Mouse (Mus musculus): ENCODE results near the gene 0610010K14Rik.
A peak's percentile ranks its signal among the peaks of the same experiment; 100 is the strongest.

Gene 0610010K14Rik

GRCm38 (mm10) chr11:70216103-70216502 lies 21.6 kb downstream of the 0610010K14Rik start:
- DNase-seq (ENCODE audit: low read depth, low spot score) = no peak

- DNase-seq (ENCODE audit: low read depth, low spot score) = no peak
Observed at GRCm38 (mm10) chr11:70215301-70215700, 22.4 kb downstream of the 0610010K14Rik start.

GRCm38 (mm10) chr11:70214856-70215209 lies 22.9 kb downstream of the 0610010K14Rik start:
- no peak for DNase-seq (ENCODE audit: low read depth, low spot score)

GRCm38 (mm10) chr11:70214191-70214855 lies 23.4 kb downstream of the 0610010K14Rik start:
- DNase-seq (ENCODE audit: low read depth, low spot score) = no peak

- no peak for DNase-seq (ENCODE audit: low read depth, low spot score)
Observed at GRCm38 (mm10) chr11:70213736-70214135, 24.0 kb downstream of the 0610010K14Rik start.

- DNase-seq (ENCODE audit: low read depth, low spot score) = no peak
Observed at GRCm38 (mm10) chr11:70212896-70213295, 24.8 kb downstream of the 0610010K14Rik start.

GRCm38 (mm10) chr11:70212423-70212822 lies 25.3 kb downstream of the 0610010K14Rik start, which contains the start of gene Slc16a11:
Gene Slc16a11 (plus strand): TSS chr11:70212752.
- no peak for DNase-seq (ENCODE audit: low read depth, low spot score)

GRCm38 (mm10) chr11:70211972-70212371 lies 25.7 kb downstream of the 0610010K14Rik start:
- DNase-seq (ENCODE audit: low read depth, low spot score) = no peak

GRCm38 (mm10) chr11:70210681-70211080 lies 27.0 kb downstream of the 0610010K14Rik start:
- DNase-seq (ENCODE audit: low read depth, low spot score) = no peak

- no peak for DNase-seq (ENCODE audit: low read depth, low spot score)
Observed at GRCm38 (mm10) chr11:70208778-70209388, 28.8 kb downstream of the 0610010K14Rik start.

GRCm38 (mm10) chr11:70207283-70207682 lies 30.4 kb downstream of the 0610010K14Rik start:
- no peak for DNase-seq (ENCODE audit: low read depth, low spot score)

- DNase-seq (ENCODE audit: low read depth, low spot score) = no peak
Observed at GRCm38 (mm10) chr11:70206801-70207200, 30.9 kb downstream of the 0610010K14Rik start.

- peak; percentile 46 for DNase-seq (ENCODE audit: low read depth, low spot score)
Observed at GRCm38 (mm10) chr11:70201691-70202090, 36.0 kb downstream of the 0610010K14Rik start.

- DNase-seq (ENCODE audit: low read depth, low spot score) = no peak
Observed at GRCm38 (mm10) chr11:70200036-70200608, 37.6 kb downstream of the 0610010K14Rik start.

GRCm38 (mm10) chr11:70199107-70199506 lies 38.6 kb downstream of the 0610010K14Rik start:
- no peak for DNase-seq (ENCODE audit: low read depth, low spot score)

GRCm38 (mm10) chr11:70198332-70198731 lies 39.4 kb downstream of the 0610010K14Rik start:
- DNase-seq (ENCODE audit: low read depth, low spot score) = no peak

- no peak for DNase-seq (ENCODE audit: low read depth, low spot score)
Observed at GRCm38 (mm10) chr11:70193354-70194285, 44.1 kb downstream of the 0610010K14Rik start.

- DNase-seq (ENCODE audit: low read depth, low spot score) = no peak
Observed at GRCm38 (mm10) chr11:70192157-70192556, 45.6 kb downstream of the 0610010K14Rik start.

GRCm38 (mm10) chr11:70191188-70191587 lies 46.5 kb downstream of the 0610010K14Rik start:
- no peak for DNase-seq (ENCODE audit: low read depth, low spot score)

- no peak for DNase-seq (ENCODE audit: low read depth, low spot score)
Observed at GRCm38 (mm10) chr11:70189319-70190134, 48.2 kb downstream of the 0610010K14Rik start.

Data from brain, embryonic 18.5 days (tissue).